Mouse (Mus musculus) cerebellum, postnatal 36 days (tissue): ENCODE measurements at regions not wholly inside any gene's neighbourhood (a gene's known extent, or its start where the extent isn't known, plus 50 kb on each side); places are given as distances from the start of the nearest gene placed in this dataset.

Experiments used
- DNase-seq, 2 experiments: peaks; one replicate each; pipeline ENCODE4 v3.0.0; 2021 to 2022; ENCODE audit warnings: mixed read lengths in 2 of 2

DNA sequence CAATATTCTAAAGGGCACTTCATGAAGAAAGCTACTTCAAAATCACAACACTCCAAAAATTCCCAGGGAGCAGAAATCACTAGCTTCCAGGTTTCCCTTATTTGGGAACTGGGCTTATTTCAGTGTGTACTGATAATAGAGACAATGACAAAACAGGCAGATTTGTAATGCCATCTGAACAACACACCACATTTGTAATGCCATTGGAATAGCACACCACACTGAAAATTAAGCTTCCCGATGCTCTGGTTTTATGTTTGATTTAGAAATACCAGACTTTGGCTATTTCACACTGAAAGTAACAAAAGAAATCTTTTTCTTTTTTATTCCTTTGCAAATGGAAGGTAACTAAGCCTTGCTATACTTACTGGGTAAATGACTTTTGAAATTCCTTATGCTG lies 343.5 kb upstream of the Cdh20 start:
- DNase-seq = no peak

DNA sequence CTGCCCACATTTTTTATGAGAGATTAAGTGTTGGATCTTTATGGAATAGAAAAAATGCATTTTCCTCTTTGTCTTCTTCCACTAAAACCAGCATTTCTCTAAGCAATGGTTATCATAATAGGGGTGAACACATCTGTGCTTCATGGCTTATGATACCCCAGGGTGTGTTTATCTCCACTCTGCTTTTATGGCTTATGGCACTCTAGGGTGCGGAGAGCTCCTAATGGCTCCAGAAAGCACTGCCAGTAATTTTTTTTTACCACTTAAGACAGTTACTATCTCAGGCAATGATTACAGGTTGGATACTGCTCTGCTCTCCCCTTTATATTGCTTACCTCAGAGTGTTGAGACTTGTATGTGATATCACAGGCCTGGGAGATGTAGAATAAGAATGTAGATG lies 343.0 kb upstream of the Cdh20 start:
- DNase-seq = no peak

GRCm38 (mm10) chr1:104449678-104450077 lies 318.7 kb upstream of the Cdh20 start:
- no peak for DNase-seq

GRCm38 (mm10) chr1:104468571-104468970 lies 299.8 kb upstream of the Cdh20 start:
- DNase-seq = peak; percentile 33 to 40

DNA sequence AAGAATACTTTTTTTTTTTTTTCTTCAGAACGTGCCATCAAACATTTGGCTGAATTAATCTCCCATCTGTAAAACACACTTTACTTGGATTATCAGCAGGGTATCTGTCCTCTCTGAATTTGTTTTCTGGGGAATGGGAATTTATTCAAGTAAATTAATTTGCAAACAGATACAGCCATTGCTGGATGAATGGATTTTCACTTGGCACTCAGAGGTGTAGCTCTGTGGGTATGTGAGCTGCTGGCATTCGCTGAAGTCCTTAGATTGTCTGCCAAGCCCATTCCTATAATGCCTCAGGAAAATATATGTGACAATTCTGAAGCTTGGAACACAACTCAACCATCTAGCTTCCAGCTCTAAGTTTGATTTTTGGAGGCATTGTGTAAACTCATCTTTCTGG lies 288.6 kb upstream of the Cdh20 start:
- DNase-seq = no peak
